Mouse (Mus musculus) c-Kit-negative CD71-positive TER-119-positive erythroid progenitor cells, embryonic 14.5 days (primary cell): ENCODE measurements around the gene Aloxe3.

Experiments used
- DNase-seq: peaks from one replicate; pipeline ENCODE4 v3.0.0-alpha.2; 2013; ENCODE audit warnings: low read depth, low spot score

The Aloxe3 gene

GRCm38 (mm10) chr11:69094697-69095429 is 30.8 kb upstream of the Aloxe3 start, which contains the start of gene Per1:
Gene Per1 (plus strand): TSS chr11:69095217.
- DNase-seq: peak; percentile 98

GRCm38 (mm10) chr11:69095511-69096231 is 30.0 kb upstream of the Aloxe3 start:
- DNase-seq: peak; percentile 44

DNA sequence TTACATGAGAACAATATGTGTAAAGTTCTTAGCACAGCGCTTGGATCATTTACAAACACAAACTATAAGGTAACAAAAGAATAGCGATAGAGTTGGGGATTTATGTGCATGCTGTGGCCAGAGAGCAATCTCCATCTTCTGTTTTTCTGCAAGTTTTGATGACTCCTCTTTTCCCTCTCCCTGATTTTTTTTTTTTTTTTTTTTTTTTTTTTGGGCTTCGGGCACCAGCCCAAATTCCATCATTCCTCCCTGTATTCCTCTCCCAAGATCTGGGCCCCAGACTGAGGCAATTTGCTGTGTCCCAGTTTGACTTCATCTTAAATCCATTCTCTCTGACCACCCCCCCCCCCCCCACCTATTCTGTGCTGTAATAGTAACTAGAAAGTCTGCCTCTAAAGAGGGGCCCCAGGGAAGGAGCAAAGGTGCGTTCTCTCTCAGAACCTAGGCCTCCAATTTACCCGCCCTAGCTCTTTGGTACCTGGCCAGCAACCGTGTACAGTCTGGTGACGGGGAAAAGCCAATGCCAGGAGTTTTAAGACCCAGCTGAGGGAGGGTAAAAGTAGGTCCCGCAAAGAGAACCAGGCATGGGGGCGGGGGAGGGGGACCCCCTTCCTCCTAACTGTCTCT is 29.2 kb upstream of the Aloxe3 start:
- DNase-seq: no peak

DNA sequence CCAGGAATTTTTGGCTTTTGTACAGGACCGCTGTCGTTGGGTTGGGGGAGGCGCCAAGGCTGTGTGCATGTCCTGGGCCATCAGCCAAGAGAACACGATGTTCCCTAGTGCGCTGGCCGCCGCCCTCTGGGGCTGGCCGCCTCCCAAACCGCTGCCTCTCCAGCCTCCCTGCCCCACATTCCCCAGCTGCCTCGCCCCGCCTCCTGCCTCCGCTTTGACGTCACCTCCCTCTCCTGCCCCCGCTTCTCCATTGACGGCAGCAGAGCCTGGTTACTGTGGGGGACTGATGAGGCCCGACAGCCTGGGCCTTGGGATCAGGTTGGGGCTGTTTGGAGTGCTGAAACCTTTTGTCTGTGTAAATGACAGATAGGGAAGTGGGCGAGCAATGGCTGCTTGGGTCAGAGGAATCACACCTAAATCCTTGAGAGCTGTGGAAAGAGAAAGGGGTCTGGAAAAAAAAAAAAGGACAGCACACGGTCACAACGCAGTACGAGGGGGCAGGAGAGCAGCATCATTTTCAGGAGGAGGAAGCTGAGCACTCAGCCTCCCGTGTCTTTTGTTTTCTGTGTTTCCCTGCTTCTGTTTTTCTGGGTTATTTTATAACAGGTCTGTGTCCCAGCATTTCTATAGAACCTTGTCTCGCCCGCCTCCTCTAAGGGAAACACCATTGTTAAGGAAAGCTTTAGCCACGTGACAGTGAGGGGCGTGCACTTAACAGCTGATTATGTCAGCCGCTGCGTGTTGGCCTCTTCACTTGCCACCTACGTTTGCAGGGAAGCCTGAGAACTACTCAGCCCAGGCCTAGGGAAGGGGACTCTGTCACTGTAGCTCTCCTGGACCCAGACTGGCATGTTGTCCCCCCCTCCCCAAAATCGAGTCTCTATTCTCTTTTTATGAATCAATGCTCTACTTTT is 28.5 kb upstream of the Aloxe3 start:
- peak; percentile 91 for DNase-seq

DNA sequence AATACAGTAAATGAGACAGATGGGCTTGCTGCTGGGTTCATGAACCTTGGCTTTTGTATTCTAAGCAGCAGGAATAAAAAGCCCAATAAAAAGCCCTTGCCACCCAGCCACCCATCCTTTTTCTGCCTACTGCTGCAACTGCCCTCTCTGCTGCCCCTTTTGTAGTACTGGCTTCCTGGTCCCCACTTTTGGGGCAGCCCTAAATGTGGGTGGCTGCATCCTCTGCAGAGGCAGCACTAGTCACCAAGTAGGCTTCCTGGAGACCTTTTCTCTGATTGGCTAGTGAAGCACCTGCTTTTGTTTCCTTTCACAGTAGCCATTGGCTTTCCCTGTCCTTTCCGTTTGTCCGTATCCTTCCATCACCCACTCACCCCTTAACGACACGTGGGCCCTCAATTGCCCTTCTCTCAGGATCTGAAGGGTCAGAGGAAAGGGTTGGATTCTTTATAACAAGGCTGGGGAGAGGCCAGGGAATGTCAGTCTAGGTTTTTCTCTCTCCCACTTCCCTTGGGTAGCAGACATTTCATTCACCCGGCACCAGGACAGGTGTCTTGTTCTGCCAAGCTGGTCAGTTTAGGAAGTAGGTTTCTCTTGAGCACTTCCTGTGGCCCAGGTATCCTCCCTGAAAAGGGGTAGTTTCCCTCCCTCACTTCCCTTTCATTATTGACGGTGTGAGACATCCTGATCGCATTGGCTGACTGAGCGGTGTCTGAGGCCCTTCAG is 27.5 kb upstream of the Aloxe3 start:
- no peak for DNase-seq

GRCm38 (mm10) chr11:69098762-69099091 is 27.0 kb upstream of the Aloxe3 start:
- peak; percentile 91 for DNase-seq

GRCm38 (mm10) chr11:69099177-69099914 is 26.4 kb upstream of the Aloxe3 start:
- no peak for DNase-seq

- DNase-seq: no peak
Measured at GRCm38 (mm10) chr11:69099915-69100345, 25.8 kb upstream of the Aloxe3 start.

DNA sequence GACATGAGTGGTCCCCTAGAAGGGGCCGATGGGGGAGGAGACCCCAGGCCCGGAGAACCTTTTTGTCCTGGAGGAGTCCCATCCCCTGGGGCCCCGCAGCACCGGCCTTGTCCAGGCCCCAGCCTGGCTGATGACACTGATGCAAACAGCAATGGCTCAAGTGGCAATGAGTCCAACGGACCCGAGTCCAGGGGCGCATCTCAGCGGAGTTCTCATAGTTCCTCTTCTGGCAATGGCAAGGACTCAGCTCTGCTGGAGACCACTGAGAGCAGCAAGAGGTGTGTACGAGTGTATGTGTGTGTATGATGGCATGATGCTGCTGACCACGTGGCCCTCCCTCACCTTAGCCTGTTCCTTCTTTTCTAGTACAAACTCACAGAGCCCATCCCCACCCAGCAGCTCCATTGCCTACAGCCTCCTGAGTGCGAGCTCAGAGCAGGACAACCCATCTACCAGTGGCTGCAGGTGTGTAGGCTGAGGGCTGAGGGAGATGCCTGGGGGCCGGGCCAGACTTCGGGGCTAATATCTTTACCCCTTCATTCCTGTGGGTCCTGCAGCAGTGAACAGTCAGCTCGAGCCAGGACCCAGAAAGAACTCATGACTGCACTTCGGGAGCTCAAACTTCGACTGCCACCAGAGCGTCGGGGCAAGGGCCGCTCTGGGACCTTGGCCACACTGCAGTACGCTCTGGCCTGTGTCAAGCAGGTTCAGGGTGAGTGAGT is 24.9 kb upstream of the Aloxe3 start:
- no peak for DNase-seq

- no peak for DNase-seq
Measured at GRCm38 (mm10) chr11:69101604-69102402, 23.9 kb upstream of the Aloxe3 start.

DNA sequence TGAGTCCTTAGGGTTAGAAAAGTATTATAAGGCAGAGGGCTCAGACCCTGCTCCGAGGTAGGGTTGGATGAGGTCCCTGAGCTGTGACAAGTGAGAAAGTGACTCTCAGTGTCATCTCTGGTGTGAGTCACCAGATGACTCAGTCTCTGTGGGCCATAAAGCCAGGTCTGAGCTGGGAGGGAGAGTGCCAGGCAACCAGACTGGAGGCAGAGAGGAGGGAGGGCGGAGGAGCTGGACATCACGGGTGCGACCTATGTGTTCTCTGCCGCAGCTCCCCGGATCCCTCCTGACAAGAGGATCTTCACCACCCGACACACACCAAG is 23.3 kb upstream of the Aloxe3 start:
- DNase-seq: no peak

DNA sequence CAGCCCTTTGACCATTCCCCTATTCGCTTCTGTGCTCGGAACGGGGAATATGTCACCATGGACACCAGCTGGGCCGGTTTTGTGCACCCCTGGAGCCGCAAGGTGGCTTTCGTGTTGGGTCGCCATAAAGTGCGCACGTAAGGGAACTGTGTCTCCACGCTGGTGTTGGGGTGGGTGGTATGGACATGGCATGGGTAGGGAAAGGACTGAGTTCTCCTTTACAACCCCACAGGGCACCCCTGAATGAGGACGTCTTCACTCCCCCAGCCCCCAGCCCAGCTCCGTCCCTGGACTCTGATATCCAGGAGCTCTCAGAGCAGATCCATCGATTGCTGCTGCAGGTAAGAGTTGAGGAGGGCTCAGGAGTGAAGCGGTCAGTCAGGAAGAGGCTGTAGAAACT is 22.6 kb upstream of the Aloxe3 start:
- no peak for DNase-seq

DNA sequence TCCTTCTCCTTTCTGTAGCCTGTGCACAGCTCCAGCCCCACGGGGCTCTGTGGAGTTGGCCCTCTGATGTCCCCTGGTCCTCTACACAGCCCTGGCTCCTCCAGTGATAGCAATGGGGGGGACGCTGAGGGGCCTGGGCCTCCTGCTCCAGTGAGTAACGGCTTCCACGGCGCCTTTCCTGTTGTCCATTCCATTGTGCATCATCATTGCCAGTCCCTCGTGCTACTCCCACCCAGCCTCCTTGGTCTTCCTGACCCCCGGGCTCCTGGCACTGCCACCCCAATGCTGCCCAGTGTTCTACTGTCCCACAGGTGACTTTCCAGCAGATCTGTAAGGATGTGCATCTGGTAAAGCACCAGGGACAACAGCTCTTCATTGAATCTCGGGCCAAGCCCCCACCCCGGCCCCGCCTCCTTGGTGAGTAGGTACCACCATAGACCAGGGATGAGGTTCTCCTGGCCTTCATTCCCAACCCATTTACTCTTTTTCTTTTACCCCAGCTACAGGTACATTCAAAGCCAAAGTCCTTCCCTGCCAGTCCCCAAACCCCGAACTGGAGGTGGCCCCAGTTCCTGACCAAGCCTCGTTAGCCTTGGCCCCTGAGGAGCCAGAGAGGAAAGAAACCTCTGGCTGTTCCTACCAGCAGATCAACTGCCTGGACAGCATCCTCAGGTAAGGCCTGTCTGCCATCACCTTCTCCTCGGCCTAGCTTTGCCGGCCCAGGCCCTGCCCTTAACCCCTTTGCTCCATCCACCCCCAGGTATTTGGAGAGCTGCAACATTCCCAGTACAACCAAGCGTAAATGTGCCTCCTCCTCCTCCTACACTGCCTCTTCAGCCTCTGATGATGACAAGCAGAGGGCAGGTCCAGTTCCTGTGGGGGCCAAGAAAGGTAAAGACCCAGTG is 21.9 kb upstream of the Aloxe3 start:
- DNase-seq: no peak

DNA sequence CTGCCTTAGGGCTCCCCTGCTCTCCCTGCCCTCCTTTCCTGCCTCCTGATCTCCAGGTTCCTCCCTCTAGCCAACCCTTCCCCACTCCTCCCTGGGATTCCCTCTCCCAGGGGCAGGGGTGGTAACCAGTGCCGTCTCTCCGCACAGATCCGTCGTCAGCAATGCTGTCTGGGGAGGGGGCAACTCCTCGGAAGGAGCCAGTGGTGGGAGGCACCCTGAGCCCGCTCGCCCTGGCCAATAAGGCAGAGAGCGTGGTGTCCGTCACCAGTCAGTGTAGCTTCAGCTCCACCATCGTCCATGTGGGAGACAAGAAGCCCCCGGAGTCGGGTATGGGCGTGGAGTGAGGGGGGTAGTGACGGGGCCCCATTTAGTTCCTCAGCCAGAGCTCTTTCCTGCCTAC is 21.2 kb upstream of the Aloxe3 start:
- no peak for DNase-seq

GRCm38 (mm10) chr11:69105227-69105626 is 20.5 kb upstream of the Aloxe3 start:
- DNase-seq: no peak

- DNase-seq: no peak
Measured at GRCm38 (mm10) chr11:69105796-69106195, 19.9 kb upstream of the Aloxe3 start.

- no peak for DNase-seq
Measured at GRCm38 (mm10) chr11:69106299-69106698, 19.4 kb upstream of the Aloxe3 start.

DNA sequence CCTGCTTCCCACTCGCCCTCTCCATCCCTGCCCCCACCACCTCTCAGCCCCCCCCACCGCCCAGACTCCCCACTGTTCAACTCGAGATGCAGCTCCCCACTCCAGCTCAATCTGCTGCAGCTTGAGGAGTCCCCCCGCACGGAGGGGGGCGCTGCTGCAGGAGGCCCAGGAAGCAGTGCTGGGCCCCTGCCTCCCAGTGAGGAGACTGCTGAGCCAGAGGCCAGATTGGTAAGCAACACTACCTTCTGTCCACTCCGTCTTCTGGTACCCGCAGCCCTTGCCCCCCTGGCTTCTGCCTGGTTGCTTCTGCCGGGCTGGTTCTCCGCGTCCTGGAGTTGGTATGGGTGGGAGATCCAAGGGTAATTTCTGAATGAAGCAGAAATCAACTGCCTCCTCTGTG is 18.9 kb upstream of the Aloxe3 start:
- DNase-seq: no peak
